Mouse (Mus musculus) midbrain, postnatal 0 days (tissue): Measurements from ENCODE around the gene Hoxd9. TPM values are rescaled to one million over a fixed set of nuclear protein-coding genes. Genes with fewer than 3 reads are reported as not detected.

ENCODE experiments used
- ATAC-seq: fragments of 200-750 bp; cut with Nextera tagmentation; 2 replicates; pipeline ENCODE4 v1.8.0; 2017; ENCODE audit warnings: moderate number of reproducible peaks, mild to moderate bottlenecking, moderate TSS enrichment, moderate library complexity; ENCODE audit not compliant: low FRiP score
- DNase-seq: peaks from one replicate; pipeline ENCODE4 v3.0.0-alpha.2; 2015; ENCODE audit warnings: low spot score
- H3K27ac ChIP-seq: fragments of 300-500 bp; sonication (generic); 2 replicates; pipeline ENCODE4 v1.5.1; 2014; ENCODE audit warnings: low read depth, mild to moderate bottlenecking, low read length, mixed read lengths
- H3K27me3 ChIP-seq: fragments of 300-500 bp; sonication (generic); 2 replicates; pipeline ENCODE4 v1.6.1; 2014; ENCODE audit warnings: low read length, control low read depth, mixed read lengths; ENCODE audit not compliant: insufficient read depth
- H3K36me3 ChIP-seq: fragments of 300-500 bp; sonication (generic); 2 replicates; pipeline ENCODE4 v1.6.1; 2014; ENCODE audit warnings: low read length, control low read depth, mixed read lengths; ENCODE audit not compliant: insufficient read depth
- H3K4me1 ChIP-seq: fragments of 300-500 bp; sonication (generic); 2 replicates; pipeline ENCODE4 v1.6.1; 2014; ENCODE audit warnings: mild to moderate bottlenecking, control low read depth, antibody characterized with exemption, low read length, mixed read lengths; ENCODE audit not compliant: insufficient read depth
- H3K4me2 ChIP-seq: fragments of 300-500 bp; sonication (generic); 2 replicates; pipeline ENCODE4 v1.6.1; 2014; ENCODE audit warnings: low read depth, mild to moderate bottlenecking, low read length, mixed read lengths; ENCODE audit not compliant: poor library complexity, severe bottlenecking
- H3K4me3 ChIP-seq: fragments of 300-500 bp; sonication (generic); 2 replicates; pipeline ENCODE4 v1.5.1; 2014; ENCODE audit warnings: low read depth, mild to moderate bottlenecking, low read length, moderate library complexity
- H3K9ac ChIP-seq: fragments of 300-500 bp; sonication (generic); replicated peaks from 2 replicates; pipeline ENCODE4 v1.6.1; 2014; ENCODE audit warnings: mild to moderate bottlenecking, low read length, moderate library complexity, mixed read lengths; ENCODE audit not compliant: poor library complexity, severe bottlenecking
- H3K9me3 ChIP-seq: fragments of 300-500 bp; sonication (generic); 2 replicates; pipeline ENCODE4 v1.6.1; 2016; ENCODE audit warnings: low read length, control low read depth
- CTCF ChIP-seq: IDR thresholded peaks from 2 replicates; pipeline ENCODE4 v1.5.1; 2016; ENCODE audit warnings: antibody characterized with exemption, mild to moderate bottlenecking
- WGBS: fragments of 180-500 bp; shearing (Covaris S2); extraction: QIAGEN DNeasy Blood & Tissue Kit; methylation state at CpG from one replicate; pipeline ENCODE4 v1.1.7; 2014; 5-methylcytosine and 5-hydroxymethylcytosine counted together
- polyA plus RNA-seq: library from polyadenylated mRNA; unstranded; fragments of >200 nt; fragmentation: Nextera tagmentation; extraction: Ambion mirVana; gene quantifications from 2 replicates; pipeline ENCODE4 v1.2.1, GENCODE M21; 2015
- total RNA-seq: library from RNA; depleted of rRNA; stranded (reverse); fragments of >200 nt; gene quantifications from 2 replicates; pipeline ENCODE4 v1.2.3, GENCODE M21; 2014

The Hoxd9 gene
- total and polyA plus RNA-seq, 2 experiments from 2014 or later = not detected

GRCm38 (mm10) chr2:74655821-74656631, 41.5 kb upstream of the Hoxd9 start:
- no peak for TF ChIP-seq CTCF
- H3K36me3 ChIP-seq = no peaks in the 10 kb centered on the region
- H3K4me3 ChIP-seq = peak overlapping the region; percentile 32
- ATAC-seq (no peak), DNase-seq (no peak)
- no peak overlapping the region for H3K9ac ChIP-seq
- no peak overlapping the region for H3K27ac ChIP-seq
- no peaks in the 10 kb centered on the region for H3K4me1 ChIP-seq
- peak overlapping the region; percentile 43 for H3K4me2 ChIP-seq
- H3K27me3 ChIP-seq = peaks cover 61% of the 10 kb centered on the region
- under 1% methylated on average over 54 of the region's 69 CpGs for WGBS
- H3K9me3 ChIP-seq = no peaks in the 10 kb centered on the region

- 2% methylated on average over 4 of the region's 4 CpGs for WGBS
- no peak overlapping the region for H3K4me2 ChIP-seq
- no peaks in the 10 kb centered on the region for H3K9me3 ChIP-seq
- H3K9ac ChIP-seq = no peak overlapping the region
- H3K27ac ChIP-seq = no peak overlapping the region
- H3K4me3 ChIP-seq = no peak overlapping the region
- ATAC-seq = no peak
- H3K27me3 ChIP-seq = peaks cover 61% of the 10 kb centered on the region
- H3K36me3 ChIP-seq = no peaks in the 10 kb centered on the region
- no peak for TF ChIP-seq CTCF
- H3K4me1 ChIP-seq = no peaks in the 10 kb centered on the region
- no peak for DNase-seq
Observed at GRCm38 (mm10) chr2:74656632-74657021, 40.9 kb upstream of the Hoxd9 start.

GRCm38 (mm10) chr2:74657251-74658023, 40.1 kb upstream of the Hoxd9 start:
- Histone ChIP-seq H3K4me1 (no peaks in the 10 kb centered on the region), H3K27ac (no peak overlapping the region), H3K9ac (no peak overlapping the region), H3K4me2 (no peak overlapping the region), H3K4me3 (0 out of 2 replicates have a peak overlapping the region, but pooled peaks have one; percentile 17), H3K27me3 (peaks cover 61% of the 10 kb centered on the region), H3K36me3 (no peaks in the 10 kb centered on the region), H3K9me3 (no peaks in the 10 kb centered on the region)
- ATAC-seq (no peak), DNase-seq (no peak)
- TF ChIP-seq CTCF = no peak
- WGBS = 3% methylated on average over 62 of the region's 62 CpGs

- no peak for TF ChIP-seq CTCF
- no peaks in the 10 kb centered on the region for H3K4me1 ChIP-seq
- DNase-seq (no peak), ATAC-seq (no peak)
- peak overlapping the region; percentile 18 for H3K4me3 ChIP-seq
- H3K27me3 ChIP-seq = peaks cover 66% of the 10 kb centered on the region
- H3K9ac ChIP-seq = no peak overlapping the region
- no peaks in the 10 kb centered on the region for H3K9me3 ChIP-seq
- no peak overlapping the region for H3K27ac ChIP-seq
- no peak overlapping the region for H3K4me2 ChIP-seq
- H3K36me3 ChIP-seq = no peaks in the 10 kb centered on the region
- WGBS = 1% methylated on average over 15 of the region's 15 CpGs
Observed at GRCm38 (mm10) chr2:74658024-74658666, 39.4 kb upstream of the Hoxd9 start.

GRCm38 (mm10) chr2:74658667-74659371, 38.7 kb upstream of the Hoxd9 start:
- Histone ChIP-seq H3K27me3 (peaks cover 70% of the 10 kb centered on the region), H3K4me2 (no peak overlapping the region), H3K27ac (no peak overlapping the region), H3K9me3 (no peaks in the 10 kb centered on the region), H3K9ac (no peak overlapping the region), H3K36me3 (no peaks in the 10 kb centered on the region), H3K4me3 (peak overlapping the region; percentile 18), H3K4me1 (no peaks in the 10 kb centered on the region)
- ATAC-seq (no peak), DNase-seq (no peak)
- WGBS = under 1% methylated on average over 47 of the region's 47 CpGs
- TF ChIP-seq CTCF = no peak
